Mouse (Mus musculus): ENCODE data around the gene Yif1a. TPM values are rescaled to one million over a fixed set of nuclear protein-coding genes. Genes with fewer than 3 reads are reported as not detected.

The Yif1a gene
- polyA plus RNA-seq, 1 experiment = 115 TPM

DNA sequence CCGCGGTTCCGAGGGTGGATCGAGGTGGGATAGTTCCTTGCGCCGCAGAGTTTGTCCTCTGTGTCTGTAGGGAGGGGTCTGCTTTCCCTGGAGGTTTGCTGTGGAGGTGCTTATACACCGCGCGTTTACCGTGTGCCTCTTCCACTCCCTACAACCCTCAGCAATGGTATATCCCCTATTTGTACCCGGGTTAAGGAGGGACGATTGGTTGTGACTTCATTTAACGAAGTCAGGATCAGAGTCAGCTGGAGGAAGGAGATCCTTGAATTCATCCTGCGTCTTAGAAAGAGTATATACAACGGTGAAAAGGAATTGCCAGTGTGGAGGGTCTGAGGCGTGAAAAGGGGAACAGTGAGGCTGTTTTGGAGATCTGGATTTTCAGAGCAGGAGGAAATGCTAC lies 46.8 kb upstream of the Yif1a start:
- TF ChIP-seq CEBPB (IDR thresholded peaks at IDR 0.05; ENCODE audit: insufficient read depth, poor library complexity, severe bottlenecking) (no peak), USF1 (IDR thresholded peaks at IDR 0.05; ENCODE audit: low read depth) (no peak), TCF12 (IDR thresholded peaks at IDR 0.05; ENCODE audit: insufficient read depth, poor library complexity, severe bottlenecking) (no peak), POLR2AphosphoS2 (IDR thresholded peaks at IDR 0.05; ENCODE audit: insufficient read length, low read depth) (no peak), MAX (IDR thresholded peaks at IDR 0.05; ENCODE audit: low read depth) (no peak), MYOG (IDR thresholded peaks at IDR 0.05; ENCODE audit: control insufficient read depth in 1 of 3, insufficient read depth in 1 of 3, insufficient read length in 2 of 3, low read depth in 2 of 3) (no peak), MYOD1 (IDR thresholded peaks at IDR 0.05; ENCODE audit: control insufficient read depth in 1 of 3, insufficient read length in 2 of 3, low read depth in 2 of 3) (no peak), TCF3 (IDR thresholded peaks at IDR 0.05; ENCODE audit: insufficient read length, low read depth) (no peak), REST (IDR thresholded peaks at IDR 0.05; ENCODE audit: insufficient read depth, insufficient read length) (no peak), E2F4 (IDR thresholded peaks at IDR 0.05; ENCODE audit: insufficient read depth) (no peak)
- H3K4me3 ChIP-seq = peak overlapping the region; percentile 89
- peak overlapping the region; percentile 90 for H3K4me2 ChIP-seq (ENCODE audit: low read depth)
- H3K36me3 ChIP-seq (ENCODE audit: control insufficient read depth, insufficient read depth) = no peaks in the 10 kb centered on the region
- no peaks in the 10 kb centered on the region for H3K27me3 ChIP-seq (ENCODE audit: control insufficient read depth, insufficient read depth, insufficient read length)
- H3ac ChIP-seq (ENCODE audit: control insufficient read depth, insufficient read length) = peak overlapping the region; percentile 13
- peaks cover 32% of the 10 kb centered on the region for H3K79me2 ChIP-seq (ENCODE audit: control insufficient read depth, insufficient read depth)

- TF ChIP-seq TCF12 (IDR thresholded peaks at IDR 0.05; ENCODE audit: insufficient read depth, poor library complexity, severe bottlenecking) (no peak), POLR2AphosphoS2 (IDR thresholded peaks at IDR 0.05; ENCODE audit: insufficient read length, low read depth) (no peak), E2F4 (IDR thresholded peaks at IDR 0.05; ENCODE audit: insufficient read depth) (no peak), MAX (IDR thresholded peaks at IDR 0.05; ENCODE audit: low read depth) (no peak), MYOG (IDR thresholded peaks at IDR 0.05; ENCODE audit: control insufficient read depth in 1 of 3, insufficient read depth in 1 of 3, insufficient read length in 2 of 3, low read depth in 2 of 3) (no peak), SRF (IDR thresholded peaks at IDR 0.05; ENCODE audit: control insufficient read depth, insufficient read length, low read depth) (no peak), TCF3 (IDR thresholded peaks at IDR 0.05; ENCODE audit: insufficient read length, low read depth) (no peak), USF1 (IDR thresholded peaks at IDR 0.05; ENCODE audit: low read depth) (no peak), CEBPB (IDR thresholded peaks at IDR 0.05; ENCODE audit: insufficient read depth, poor library complexity, severe bottlenecking) (no peak), POLR2A (IDR thresholded peaks at IDR 0.05; ENCODE audit: insufficient read length, low read depth) (no peak), REST (IDR thresholded peaks at IDR 0.05; ENCODE audit: insufficient read depth, insufficient read length) (no peak), MYOD1 (IDR thresholded peaks at IDR 0.05; ENCODE audit: control insufficient read depth in 1 of 3, insufficient read length in 2 of 3, low read depth in 2 of 3) (no peak)
- H3K27me3 ChIP-seq (ENCODE audit: control insufficient read depth, insufficient read depth, insufficient read length) = no peaks in the 10 kb centered on the region
- H3ac ChIP-seq (ENCODE audit: control insufficient read depth, insufficient read length) = no peak overlapping the region
- H3K4me3 ChIP-seq = no peak overlapping the region
- H3K79me2 ChIP-seq (ENCODE audit: control insufficient read depth, insufficient read depth) = peaks cover 19% of the 10 kb centered on the region
- no peak overlapping the region for H3K4me2 ChIP-seq (ENCODE audit: low read depth)
- H3K36me3 ChIP-seq (ENCODE audit: control insufficient read depth, insufficient read depth) = no peaks in the 10 kb centered on the region
These were observed 42.8 kb upstream of the Yif1a start for GRCm38 (mm10) chr19:5045531-5045930.

- Histone ChIP-seq H3K4me2 (ENCODE audit: low read depth) (no peak overlapping the region), H3ac (ENCODE audit: control insufficient read depth, insufficient read length) (no peak overlapping the region), H3K27me3 (ENCODE audit: control insufficient read depth, insufficient read depth, insufficient read length) (no peaks in the 10 kb centered on the region), H3K4me3 (no peak overlapping the region), H3K79me2 (ENCODE audit: control insufficient read depth, insufficient read depth) (peaks cover 28% of the 10 kb centered on the region), H3K36me3 (ENCODE audit: control insufficient read depth, insufficient read depth) (peaks cover 3% of the 10 kb centered on the region)
- no peak for TF ChIP-seq TCF3 (IDR thresholded peaks at IDR 0.05; ENCODE audit: insufficient read length, low read depth)
- TF ChIP-seq SRF (IDR thresholded peaks at IDR 0.05; ENCODE audit: control insufficient read depth, insufficient read length, low read depth) = no peak
- TF ChIP-seq POLR2A (IDR thresholded peaks at IDR 0.05; ENCODE audit: insufficient read length, low read depth) = no peak
- no peak for TF ChIP-seq MYOD1 (IDR thresholded peaks at IDR 0.05; ENCODE audit: control insufficient read depth in 1 of 3, insufficient read length in 2 of 3, low read depth in 2 of 3)
- TF ChIP-seq POLR2AphosphoS2 (IDR thresholded peaks at IDR 0.05; ENCODE audit: insufficient read length, low read depth) = no peak
- no peak for TF ChIP-seq MYOG (IDR thresholded peaks at IDR 0.05; ENCODE audit: control insufficient read depth in 1 of 3, insufficient read depth in 1 of 3, insufficient read length in 2 of 3, low read depth in 2 of 3)
- no peak for TF ChIP-seq MAX (IDR thresholded peaks at IDR 0.05; ENCODE audit: low read depth)
- no peak for TF ChIP-seq USF1 (IDR thresholded peaks at IDR 0.05; ENCODE audit: low read depth)
- no peak for TF ChIP-seq E2F4 (IDR thresholded peaks at IDR 0.05; ENCODE audit: insufficient read depth)
- TF ChIP-seq TCF12 (IDR thresholded peaks at IDR 0.05; ENCODE audit: insufficient read depth, poor library complexity, severe bottlenecking) = no peak
- TF ChIP-seq REST (IDR thresholded peaks at IDR 0.05; ENCODE audit: insufficient read depth, insufficient read length) = no peak
- TF ChIP-seq CEBPB (IDR thresholded peaks at IDR 0.05; ENCODE audit: insufficient read depth, poor library complexity, severe bottlenecking) = no peak
These were observed 39.9 kb upstream of the Yif1a start for GRCm38 (mm10) chr19:5048138-5049056.

DNA sequence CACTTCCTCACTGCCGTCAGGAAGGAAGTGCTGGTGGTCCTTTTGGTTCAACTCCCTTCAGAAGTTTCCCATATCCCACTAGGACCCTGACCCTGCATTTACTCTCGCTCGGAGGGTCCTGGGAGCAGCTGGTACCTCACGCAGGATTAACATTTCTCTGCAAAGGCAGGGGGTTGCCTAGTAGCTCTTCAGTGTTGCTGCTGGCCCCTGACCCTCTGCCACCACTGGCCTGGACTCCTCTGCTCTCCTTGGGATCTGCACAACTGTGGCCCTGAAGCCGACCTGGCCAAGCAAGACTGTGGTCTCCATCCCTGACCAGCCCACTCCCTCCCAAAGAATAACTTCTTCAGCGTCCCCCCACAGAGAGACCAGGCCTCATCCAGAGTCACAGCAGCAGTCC lies 39.0 kb upstream of the Yif1a start:
- Histone ChIP-seq H3ac (ENCODE audit: control insufficient read depth, insufficient read length) (no peak overlapping the region), H3K4me3 (peak overlapping the region; percentile 95), H3K79me2 (ENCODE audit: control insufficient read depth, insufficient read depth) (peaks cover 30% of the 10 kb centered on the region), H3K36me3 (ENCODE audit: control insufficient read depth, insufficient read depth) (peaks cover 10% of the 10 kb centered on the region), H3K4me2 (ENCODE audit: low read depth) (no peak overlapping the region), H3K27me3 (ENCODE audit: control insufficient read depth, insufficient read depth, insufficient read length) (no peaks in the 10 kb centered on the region)
- TF ChIP-seq REST (IDR thresholded peaks at IDR 0.05; ENCODE audit: insufficient read depth, insufficient read length) = no peak
- TF ChIP-seq CEBPB (IDR thresholded peaks at IDR 0.05; ENCODE audit: insufficient read depth, poor library complexity, severe bottlenecking) = no peak
- no peak for TF ChIP-seq POLR2AphosphoS2 (IDR thresholded peaks at IDR 0.05; ENCODE audit: insufficient read length, low read depth)
- TF ChIP-seq MYOD1 (IDR thresholded peaks at IDR 0.05; ENCODE audit: control insufficient read depth in 1 of 3, insufficient read length in 2 of 3, low read depth in 2 of 3) = no peak
